Mouse (Mus musculus) kidney, postnatal 0 days (tissue): ENCODE results near the gene Klhl42. TPM values are rescaled to one million over a fixed set of nuclear protein-coding genes. Genes with fewer than 3 reads are reported as not detected.

Source experiments
- ATAC-seq: fragments of 200-750 bp; cut with Nextera tagmentation; replicated peaks from 2 replicates; pipeline ENCODE4 v1.8.0; 2017; ENCODE audit warnings: low read depth, moderate number of reproducible peaks, moderate TSS enrichment, moderate library complexity; ENCODE audit not compliant: low FRiP score
- DNase-seq: peaks from one replicate; pipeline ENCODE4 v3.0.0-alpha.2; 2016; ENCODE audit warnings: low spot score
- H3K27ac ChIP-seq: fragments of 300-500 bp; sonication (generic); 2 replicates; pipeline ENCODE4 v1.5.1; 2014; ENCODE audit warnings: mild to moderate bottlenecking
- H3K27me3 ChIP-seq: fragments of 300-500 bp; sonication (generic); 2 replicates; pipeline ENCODE4 v1.6.1; 2014; ENCODE audit warnings: low read length, mixed read lengths; ENCODE audit not compliant: insufficient read depth
- H3K36me3 ChIP-seq: fragments of 300-500 bp; sonication (generic); 2 replicates; pipeline ENCODE4 v1.6.1; 2014; ENCODE audit warnings: low read length, mixed read lengths; ENCODE audit not compliant: insufficient read depth
- H3K4me1 ChIP-seq: fragments of 300-500 bp; sonication (generic); replicated peaks from 2 replicates; pipeline ENCODE4 v1.6.1; 2014; ENCODE audit warnings: antibody characterized with exemption, low read length, mixed read lengths; ENCODE audit not compliant: insufficient read depth
- H3K4me2 ChIP-seq: fragments of 300-500 bp; sonication (generic); 2 replicates; pipeline ENCODE4 v1.6.1; 2014; ENCODE audit warnings: mild to moderate bottlenecking, low read length, moderate library complexity, mixed read lengths
- H3K4me3 ChIP-seq: fragments of 300-500 bp; sonication (generic); replicated peaks from 2 replicates; pipeline ENCODE4 v1.5.1; 2014; ENCODE audit warnings: low read depth, low read length
- H3K9ac ChIP-seq: fragments of 300-500 bp; sonication (generic); 2 replicates; pipeline ENCODE4 v1.6.1; 2014; ENCODE audit warnings: low read depth, low read length
- H3K9me3 ChIP-seq: fragments of 300-500 bp; sonication (generic); replicated peaks from 2 replicates; pipeline ENCODE4 v1.6.1; 2016; ENCODE audit warnings: low read length, inconsistent platforms, mixed read lengths
- CTCF ChIP-seq: IDR thresholded peaks from 2 replicates; pipeline ENCODE4 v1.5.1; 2016; ENCODE audit warnings: antibody characterized with exemption, low read depth, mild to moderate bottlenecking, moderate library complexity
- WGBS: fragments of 180-500 bp; shearing (Covaris S2); extraction: QIAGEN DNeasy Blood & Tissue Kit; methylation state at CpG from one replicate; pipeline ENCODE4 v1.1.7; 2014; 5-methylcytosine and 5-hydroxymethylcytosine counted together
- polyA plus RNA-seq: library from polyadenylated mRNA; unstranded; fragments of >200 nt; fragmentation: Nextera tagmentation; extraction: Ambion mirVana; gene quantifications from 2 replicates; pipeline ENCODE4 v1.2.1, GENCODE M21; 2015

The Klhl42 gene
- polyA plus RNA-seq, 1 experiment from 2014 or later: 6.0 TPM

GRCm38 (mm10) chr6:147052440-147052839, 38.7 kb upstream of the Klhl42 start:
- H3K4me2 ChIP-seq: no peak overlapping the region
- WGBS: 92% methylated on average over 9 of the region's 9 CpGs
- H3K36me3 ChIP-seq: peaks cover 62% of the 10 kb centered on the region
- no peak for DNase-seq
- no peak for ATAC-seq
- no peak overlapping the region for H3K4me3 ChIP-seq
- H3K9ac ChIP-seq: no peak overlapping the region
- no peaks in the 10 kb centered on the region for H3K27me3 ChIP-seq
- no peaks in the 10 kb centered on the region for H3K4me1 ChIP-seq
- TF ChIP-seq CTCF: no peak
- no peaks in the 10 kb centered on the region for H3K9me3 ChIP-seq
- no peak overlapping the region for H3K27ac ChIP-seq

GRCm38 (mm10) chr6:147053785-147054646, 37.2 kb upstream of the Klhl42 start:
- no peak for TF ChIP-seq CTCF
- Histone ChIP-seq H3K4me2 (no peak overlapping the region), H3K4me3 (no peak overlapping the region), H3K27ac (no peak overlapping the region), H3K4me1 (no peaks in the 10 kb centered on the region), H3K36me3 (peaks cover 50% of the 10 kb centered on the region), H3K9me3 (no peaks in the 10 kb centered on the region), H3K27me3 (no peaks in the 10 kb centered on the region), H3K9ac (no peak overlapping the region)
- DNase-seq: no peak
- no peak for ATAC-seq
- 61% methylated on average over 19 of the region's 19 CpGs for WGBS

GRCm38 (mm10) chr6:147055374-147055977, 35.7 kb upstream of the Klhl42 start:
- Histone ChIP-seq H3K9ac (no peak overlapping the region), H3K27ac (no peak overlapping the region), H3K9me3 (no peaks in the 10 kb centered on the region), H3K4me2 (no peak overlapping the region), H3K36me3 (peaks cover 38% of the 10 kb centered on the region), H3K4me1 (no peaks in the 10 kb centered on the region), H3K4me3 (no peak overlapping the region), H3K27me3 (no peaks in the 10 kb centered on the region)
- 47% methylated on average over 10 of the region's 10 CpGs for WGBS
- no peak for TF ChIP-seq CTCF
- DNase-seq (peak; percentile 30), ATAC-seq (no peak)

- ATAC-seq (no peak), DNase-seq (peak; percentile 72)
- no peak overlapping the region for H3K9ac ChIP-seq
- no peaks in the 10 kb centered on the region for H3K9me3 ChIP-seq
- TF ChIP-seq CTCF: peak; percentile 26; the same call in 1 of the 2 replicates
- no peaks in the 10 kb centered on the region for H3K4me1 ChIP-seq
- H3K36me3 ChIP-seq: peaks cover 39% of the 10 kb centered on the region
- WGBS: 66% methylated on average over 7 of the region's 7 CpGs
- no peak overlapping the region for H3K4me3 ChIP-seq
- H3K27ac ChIP-seq: no peak overlapping the region
- no peak overlapping the region for H3K4me2 ChIP-seq
- no peaks in the 10 kb centered on the region for H3K27me3 ChIP-seq
These were observed 31.9 kb upstream of the Klhl42 start for GRCm38 (mm10) chr6:147059326-147059725.

- Histone ChIP-seq H3K36me3 (peaks cover 28% of the 10 kb centered on the region; the same call in 1 of the 2 replicates), H3K27ac (no peak overlapping the region), H3K9ac (no peak overlapping the region), H3K4me3 (no peak overlapping the region), H3K27me3 (no peaks in the 10 kb centered on the region), H3K4me2 (no peak overlapping the region), H3K4me1 (no peaks in the 10 kb centered on the region), H3K9me3 (no peaks in the 10 kb centered on the region)
- DNase-seq: no peak
- no peak for ATAC-seq
- TF ChIP-seq CTCF: no peak
- WGBS: 88% methylated on average over 9 of the region's 9 CpGs
These were observed 29.5 kb upstream of the Klhl42 start for GRCm38 (mm10) chr6:147061630-147062029.

- WGBS: 61% methylated on average over 7 of the region's 7 CpGs
- Histone ChIP-seq H3K36me3 (peaks cover 32% of the 10 kb centered on the region; the same call in 1 of the 2 replicates), H3K4me1 (no peaks in the 10 kb centered on the region), H3K27me3 (no peaks in the 10 kb centered on the region), H3K4me3 (no peak overlapping the region), H3K9ac (no peak overlapping the region), H3K27ac (no peak overlapping the region), H3K4me2 (no peak overlapping the region), H3K9me3 (no peaks in the 10 kb centered on the region)
- no peak for TF ChIP-seq CTCF
- no peak for DNase-seq
- ATAC-seq: no peak
These were observed 29.1 kb upstream of the Klhl42 start for GRCm38 (mm10) chr6:147062034-147062433.
